Mouse (Mus musculus) ES-Bruce4 (cell line): ENCODE results near the gene Fgfr2. TPM values are rescaled to one million over a fixed set of nuclear protein-coding genes. Genes with fewer than 3 reads are reported as not detected.

Experiments used
- H3K27ac ChIP-seq: 2 replicates; pipeline ENCODE4 v1.5.1; 2012; ENCODE audit warnings: low read length, inconsistent platforms; ENCODE audit not compliant: insufficient read depth
- H3K27me3 ChIP-seq: 2 replicates; pipeline ENCODE4 v1.6.1; 2012; ENCODE audit warnings: mild to moderate bottlenecking, low read length, inconsistent platforms; ENCODE audit not compliant: control insufficient read depth, poor library complexity, insufficient read depth, severe bottlenecking
- H3K36me3 ChIP-seq: 2 replicates; pipeline ENCODE4 v1.6.1; 2012; ENCODE audit warnings: inconsistent platforms, mild to moderate bottlenecking, low read length, moderate library complexity; ENCODE audit not compliant: control insufficient read depth, poor library complexity, insufficient read depth, severe bottlenecking
- H3K4me1 ChIP-seq: one replicate; pipeline ENCODE4 v1.8.1; 2011; ENCODE audit warnings: low read length; ENCODE audit not compliant: control insufficient read depth, insufficient read depth
- H3K4me3 ChIP-seq: 2 replicates; pipeline ENCODE4 v1.5.1; 2011; ENCODE audit warnings: low read depth, mild to moderate bottlenecking, low read length
- H3K9ac ChIP-seq: 2 replicates; pipeline ENCODE4 v1.6.1; 2012; ENCODE audit warnings: low read depth, mild to moderate bottlenecking, inconsistent platforms; ENCODE audit not compliant: poor library complexity, severe bottlenecking
- H3K9me3 ChIP-seq: replicated peaks from 2 replicates; pipeline ENCODE4 v1.6.1; 2012; ENCODE audit warnings: mild to moderate bottlenecking, low read length, inconsistent platforms; ENCODE audit not compliant: control insufficient read depth, poor library complexity, insufficient read depth, severe bottlenecking
- CTCF ChIP-seq: IDR thresholded peaks from one replicate; pipeline ENCODE4 v1.8.1; 2011; ENCODE audit warnings: low read depth, low read length
- EP300 ChIP-seq: IDR thresholded peaks from 2 replicates; pipeline ENCODE4 v1.6.1; 2011; ENCODE audit warnings: low read depth, low read length; ENCODE audit not compliant: insufficient read depth
- POLR2A ChIP-seq: IDR thresholded peaks from one replicate; pipeline ENCODE4 v1.8.1; 2011; ENCODE audit warnings: low read length; ENCODE audit not compliant: insufficient read depth
- polyA plus RNA-seq: library from polyadenylated mRNA; stranded (reverse); fragments of >200 nt; gene quantifications from 2 replicates; pipeline ENCODE4 v1.2.4, GENCODE M21; 2011; ENCODE audit warnings: low read depth; ENCODE audit not compliant: missing spikeins, insufficient read depth, insufficient read length

Gene Fgfr2
- polyA plus RNA-seq, 1 experiment = 34.8 TPM

DNA sequence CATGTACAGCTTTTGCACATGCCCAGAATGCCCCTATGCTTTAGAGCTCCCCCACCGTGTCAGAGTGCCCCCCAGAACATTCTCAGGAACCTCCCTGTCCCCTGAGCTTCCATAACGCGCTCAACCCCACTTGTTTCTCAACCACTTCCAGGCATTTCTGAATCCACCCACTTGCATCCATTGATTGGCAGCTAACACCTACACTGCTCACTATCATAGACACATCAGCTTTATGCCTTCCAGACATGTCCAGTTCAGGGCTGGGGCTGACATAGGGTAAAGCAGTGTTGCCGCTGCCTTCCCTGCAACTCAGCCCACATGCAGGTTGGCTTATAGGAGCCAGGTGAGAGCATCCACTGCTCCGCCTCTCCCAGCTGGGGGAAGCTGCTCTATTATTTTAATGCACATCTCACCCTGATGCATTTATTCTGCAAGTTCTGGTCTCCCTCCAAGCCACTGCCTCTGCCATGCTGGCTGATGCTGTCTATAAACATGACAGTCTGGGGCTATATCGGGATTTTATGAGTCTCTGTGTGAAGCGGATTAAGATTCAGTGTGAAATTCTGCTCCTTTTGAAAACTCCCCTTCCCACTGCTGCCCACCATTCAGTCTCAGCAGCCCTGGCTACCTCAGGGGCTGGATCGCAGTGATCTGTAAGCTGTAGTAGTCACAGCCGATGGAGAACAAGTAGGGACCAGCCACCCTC lies 914.1 kb downstream of the Fgfr2 start:
- Histone ChIP-seq H3K27ac (no peak overlapping the region), H3K4me3 (no peak overlapping the region), H3K9ac (no peak overlapping the region), H3K36me3 (no peaks in the 10 kb centered on the region), H3K9me3 (no peaks in the 10 kb centered on the region), H3K27me3 (no peaks in the 10 kb centered on the region), H3K4me1 (no peaks in the 10 kb centered on the region)
- no peak for TF ChIP-seq CTCF
- no peak for TF ChIP-seq EP300
- TF ChIP-seq POLR2A = no peak

DNA sequence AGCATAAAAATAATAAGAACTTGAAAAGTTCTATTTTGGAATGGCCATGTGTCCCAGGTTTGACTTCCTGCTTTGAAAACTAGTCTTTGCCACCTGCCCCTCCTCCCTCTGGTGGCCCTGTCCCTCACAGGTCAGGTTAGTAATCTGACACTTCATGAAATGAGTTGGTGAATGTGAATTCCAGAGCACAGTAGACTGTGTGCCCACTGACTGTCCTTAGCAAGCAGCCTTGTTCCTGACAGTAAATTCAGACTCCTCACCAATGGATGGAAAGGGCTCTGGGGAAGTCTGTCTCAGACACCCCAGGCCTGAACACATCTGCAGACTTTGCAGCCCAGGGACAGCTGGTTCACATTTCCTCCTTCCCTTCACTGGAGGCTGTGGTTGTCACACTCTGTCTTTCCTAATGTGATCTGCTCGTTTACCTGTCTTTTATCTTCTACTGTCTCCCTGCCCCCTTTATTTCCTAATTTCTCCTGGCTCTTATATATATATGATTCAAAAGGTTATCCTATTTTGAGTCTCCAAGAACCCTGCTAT lies 919.0 kb downstream of the Fgfr2 start:
- no peaks in the 10 kb centered on the region for H3K36me3 ChIP-seq

DNA sequence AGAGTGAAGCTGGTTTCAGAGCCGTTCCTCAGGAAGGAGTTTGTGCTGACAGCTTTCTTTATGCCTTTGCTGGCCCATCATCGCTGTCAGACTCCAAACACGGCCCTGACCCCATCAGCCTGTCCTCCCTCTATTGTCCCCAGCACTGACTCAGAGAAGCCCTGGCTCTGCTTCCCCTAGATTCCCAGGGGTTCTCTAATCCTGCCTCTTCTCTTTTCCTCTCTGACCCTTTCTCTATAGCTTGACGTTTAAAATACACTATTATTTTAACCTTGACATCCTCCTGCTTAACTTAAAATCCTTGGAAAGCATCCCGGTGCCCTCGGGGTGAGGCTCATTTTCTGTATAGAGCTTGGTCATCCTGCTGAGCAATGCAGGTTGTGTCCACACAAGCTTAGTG lies 923.5 kb downstream of the Fgfr2 start:
- Histone ChIP-seq H3K4me1 (no peaks in the 10 kb centered on the region), H3K9me3 (no peaks in the 10 kb centered on the region), H3K9ac (no peak overlapping the region), H3K4me3 (no peak overlapping the region), H3K27ac (no peak overlapping the region), H3K36me3 (no peaks in the 10 kb centered on the region), H3K27me3 (no peaks in the 10 kb centered on the region; the same call in 1 of the 2 replicates)
- no peak for TF ChIP-seq EP300
- TF ChIP-seq CTCF = no peak
- no peak for TF ChIP-seq POLR2A

More for the DNA sequence above, 919.0 kb downstream of the Fgfr2 start:
- Histone ChIP-seq H3K9me3 (no peaks in the 10 kb centered on the region), H3K27me3 (no peaks in the 10 kb centered on the region), H3K4me3 (no peak overlapping the region), H3K27ac (no peak overlapping the region), H3K9ac (no peak overlapping the region), H3K4me1 (no peaks in the 10 kb centered on the region)
- no peak for TF ChIP-seq CTCF
- TF ChIP-seq EP300 = no peak
- no peak for TF ChIP-seq POLR2A

DNA sequence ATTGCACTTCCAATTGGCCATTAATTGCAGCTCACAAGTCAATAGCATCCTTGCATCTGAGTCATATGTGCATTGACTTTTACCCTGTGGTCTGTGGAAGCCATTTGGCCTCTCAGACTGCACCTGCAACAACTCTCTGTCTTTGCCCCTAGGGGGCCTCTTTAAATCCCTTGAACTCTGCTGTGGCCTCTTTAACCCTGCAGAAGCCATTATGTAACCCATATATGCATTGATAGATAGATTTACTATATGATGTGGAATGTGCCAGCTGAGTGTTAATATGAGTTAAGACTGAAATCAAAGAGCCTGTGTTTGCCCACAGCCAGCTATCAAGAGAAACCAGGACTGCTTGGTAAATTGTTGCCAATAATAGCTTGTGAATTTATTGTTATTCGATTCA lies 924.3 kb downstream of the Fgfr2 start:
- Histone ChIP-seq H3K9ac (no peak overlapping the region), H3K4me3 (no peak overlapping the region)

DNA sequence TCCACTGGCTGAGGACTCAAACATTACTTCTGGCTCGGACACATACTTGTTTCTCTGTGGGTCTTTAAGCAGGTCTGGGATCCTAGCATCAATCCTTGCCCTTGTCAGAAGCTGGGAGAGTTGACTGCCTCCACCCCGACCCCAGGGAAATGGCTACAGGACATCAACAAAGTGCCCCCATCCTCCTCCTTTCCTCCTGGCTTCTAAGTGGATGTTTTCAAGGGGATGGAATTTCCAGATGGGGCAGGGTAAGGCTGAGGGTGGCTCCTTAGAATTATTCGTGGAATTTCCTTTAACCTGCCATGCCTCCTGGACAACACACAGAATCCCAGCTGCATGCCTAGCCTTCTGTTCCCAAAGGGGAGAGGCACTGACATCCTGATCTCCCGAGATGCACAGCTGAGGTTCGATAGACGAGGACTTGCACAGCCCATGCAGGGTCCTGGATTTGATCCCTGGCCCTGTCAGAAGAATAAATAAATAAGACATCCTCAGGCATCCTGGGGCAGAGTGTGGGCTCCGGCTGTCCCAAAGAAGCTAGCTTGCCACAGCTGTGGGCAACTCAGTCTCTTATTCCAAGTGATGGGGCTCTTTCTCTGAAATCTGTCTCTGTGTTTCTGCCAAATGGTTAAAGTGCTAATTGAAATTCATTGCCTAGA lies 925.2 kb downstream of the Fgfr2 start:
- no peak overlapping the region for H3K27ac ChIP-seq

More for the DNA sequence above, 924.3 kb downstream of the Fgfr2 start:
- no peaks in the 10 kb centered on the region for H3K36me3 ChIP-seq
- no peaks in the 10 kb centered on the region; the same call in 1 of the 2 replicates for H3K27me3 ChIP-seq
- H3K27ac ChIP-seq = no peak overlapping the region
- no peak for TF ChIP-seq POLR2A
- TF ChIP-seq CTCF = no peak
- no peak for TF ChIP-seq EP300
- no peaks in the 10 kb centered on the region for H3K4me1 ChIP-seq
- H3K9me3 ChIP-seq = no peaks in the 10 kb centered on the region

DNA sequence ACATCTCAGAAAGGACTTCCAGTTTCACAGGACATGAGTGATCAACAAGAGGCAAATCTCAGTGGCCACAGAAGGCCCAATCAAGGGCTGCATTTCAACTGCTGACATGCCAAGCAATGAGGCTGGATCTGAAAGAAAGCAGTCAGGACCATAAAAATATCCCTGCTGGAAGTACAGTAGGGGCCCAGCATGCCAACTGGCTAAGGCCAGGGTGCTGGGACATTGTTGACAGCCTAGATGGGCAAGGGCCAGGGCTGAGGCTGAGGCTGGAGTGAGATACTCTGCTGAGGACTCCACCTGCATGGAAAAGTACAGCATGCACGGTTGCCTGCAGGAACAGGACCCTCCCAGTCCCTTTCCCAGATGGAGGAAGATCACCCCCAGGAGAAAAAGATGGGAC lies 926.6 kb downstream of the Fgfr2 start:
- H3K9me3 ChIP-seq = no peaks in the 10 kb centered on the region
- no peak overlapping the region for H3K4me3 ChIP-seq
- no peak overlapping the region for H3K27ac ChIP-seq
- H3K36me3 ChIP-seq = no peaks in the 10 kb centered on the region
- no peak overlapping the region for H3K9ac ChIP-seq
- TF ChIP-seq EP300 (no peak), POLR2A (no peak), CTCF (no peak)
- H3K27me3 ChIP-seq = no peaks in the 10 kb centered on the region; the same call in none of the 2 replicates
- H3K4me1 ChIP-seq = no peaks in the 10 kb centered on the region

More for the DNA sequence above, 925.2 kb downstream of the Fgfr2 start:
- TF ChIP-seq EP300 = no peak
- TF ChIP-seq CTCF = no peak
- no peak for TF ChIP-seq POLR2A
- no peak overlapping the region for H3K4me3 ChIP-seq
- no peaks in the 10 kb centered on the region for H3K4me1 ChIP-seq
- H3K9ac ChIP-seq = no peak overlapping the region
- no peaks in the 10 kb centered on the region for H3K36me3 ChIP-seq
- H3K9me3 ChIP-seq = no peaks in the 10 kb centered on the region
- no peaks in the 10 kb centered on the region; the same call in 1 of the 2 replicates for H3K27me3 ChIP-seq
